Mouse (Mus musculus): ENCODE measurements at regions not wholly inside any gene's neighbourhood (a gene's known extent, or its start where the extent isn't known, plus 50 kb on each side); places are given as distances from the start of the nearest gene placed in this dataset.

- no peak for ATAC-seq
- Histone ChIP-seq H3K27ac (ENCODE audit: low read depth, low read length) (no peak overlapping the region), H3K36me3 (ENCODE audit: control insufficient read depth, insufficient read depth, low read length) (no peaks in the 10 kb centered on the region), H3K4me2 (ENCODE audit: low read length) (no peak overlapping the region), H3K9ac (ENCODE audit: low read length) (no peak overlapping the region), H3K27me3 (replicated peaks; ENCODE audit: control insufficient read depth, insufficient read depth, low read length) (no peaks in the 10 kb centered on the region), H3K4me1 (ENCODE audit: control insufficient read depth, insufficient read depth, low read length) (no peaks in the 10 kb centered on the region), H3K4me3 (ENCODE audit: low read depth, low read length) (no peak overlapping the region), H3K9me3 (replicated peaks; ENCODE audit: control insufficient read depth, low read length) (no peaks in the 10 kb centered on the region)
- 84% methylated on average over 7 of the region's 7 CpGs for WGBS
- DNase-seq (ENCODE audit: low spot score), result no peak
Measured at GRCm38 (mm10) chr14:105416964-105417363, 158.6 kb downstream of the Ndfip2 start.

GRCm38 (mm10) chr14:105404662-105405061 lies 146.3 kb downstream of the Ndfip2 start:
- 100% methylated on average over 2 of the region's 2 CpGs for WGBS
- no peaks in the 10 kb centered on the region for H3K27me3 ChIP-seq (replicated peaks; ENCODE audit: control insufficient read depth, insufficient read depth, low read length)
- no peak overlapping the region for H3K27ac ChIP-seq (ENCODE audit: low read depth, low read length)
- H3K9ac ChIP-seq (ENCODE audit: low read length), result no peak overlapping the region
- H3K36me3 ChIP-seq (ENCODE audit: control insufficient read depth, insufficient read depth, low read length), result no peaks in the 10 kb centered on the region
- ATAC-seq (no peak), DNase-seq (ENCODE audit: low spot score) (no peak)
- no peak overlapping the region for H3K4me2 ChIP-seq (ENCODE audit: low read length)
- H3K9me3 ChIP-seq (replicated peaks; ENCODE audit: control insufficient read depth, low read length), result no peaks in the 10 kb centered on the region
- H3K4me1 ChIP-seq (ENCODE audit: control insufficient read depth, insufficient read depth, low read length), result no peaks in the 10 kb centered on the region
- H3K4me3 ChIP-seq (ENCODE audit: low read depth, low read length), result no peak overlapping the region

- Histone ChIP-seq H3K27ac (ENCODE audit: low read depth, low read length) (no peak overlapping the region), H3K9ac (ENCODE audit: low read length) (no peak overlapping the region), H3K4me3 (ENCODE audit: low read depth, low read length) (no peak overlapping the region), H3K4me2 (ENCODE audit: low read length) (no peak overlapping the region), H3K4me1 (ENCODE audit: control insufficient read depth, insufficient read depth, low read length) (no peaks in the 10 kb centered on the region), H3K27me3 (replicated peaks; ENCODE audit: control insufficient read depth, insufficient read depth, low read length) (no peaks in the 10 kb centered on the region), H3K9me3 (replicated peaks; ENCODE audit: control insufficient read depth, low read length) (no peaks in the 10 kb centered on the region), H3K36me3 (ENCODE audit: control insufficient read depth, insufficient read depth, low read length) (no peaks in the 10 kb centered on the region)
- WGBS, result 92% methylated on average over 6 of the region's 6 CpGs
- ATAC-seq (no peak), DNase-seq (ENCODE audit: low spot score) (no peak)
Measured at GRCm38 (mm10) chr14:105404241-105404640, 145.9 kb downstream of the Ndfip2 start.

GRCm38 (mm10) chr14:105403256-105403655 lies 144.9 kb downstream of the Ndfip2 start:
- H3K4me2 ChIP-seq (ENCODE audit: low read length), result no peak overlapping the region
- no peaks in the 10 kb centered on the region for H3K27me3 ChIP-seq (replicated peaks; ENCODE audit: control insufficient read depth, insufficient read depth, low read length)
- H3K4me1 ChIP-seq (ENCODE audit: control insufficient read depth, insufficient read depth, low read length), result no peaks in the 10 kb centered on the region
- H3K36me3 ChIP-seq (ENCODE audit: control insufficient read depth, insufficient read depth, low read length), result no peaks in the 10 kb centered on the region
- no peak overlapping the region for H3K4me3 ChIP-seq (ENCODE audit: low read depth, low read length)
- H3K27ac ChIP-seq (ENCODE audit: low read depth, low read length), result no peak overlapping the region
- H3K9ac ChIP-seq (ENCODE audit: low read length), result no peak overlapping the region
- H3K9me3 ChIP-seq (replicated peaks; ENCODE audit: control insufficient read depth, low read length), result no peaks in the 10 kb centered on the region
- ATAC-seq (no peak), DNase-seq (ENCODE audit: low spot score) (no peak)
- 94% methylated on average over 9 of the region's 9 CpGs for WGBS

GRCm38 (mm10) chr14:105402556-105402955 lies 144.2 kb downstream of the Ndfip2 start:
- ATAC-seq (no peak), DNase-seq (ENCODE audit: low spot score) (no peak)
- no peaks in the 10 kb centered on the region for H3K9me3 ChIP-seq (replicated peaks; ENCODE audit: control insufficient read depth, low read length)

GRCm38 (mm10) chr14:105397467-105397866 lies 139.1 kb downstream of the Ndfip2 start:
- H3K4me1 ChIP-seq (ENCODE audit: control insufficient read depth, insufficient read depth, low read length), result no peaks in the 10 kb centered on the region
- no peaks in the 10 kb centered on the region for H3K36me3 ChIP-seq (ENCODE audit: control insufficient read depth, insufficient read depth, low read length)
- DNase-seq (ENCODE audit: low spot score) (peak; percentile 90), ATAC-seq (peak; percentile 80)
- H3K4me3 ChIP-seq (ENCODE audit: low read depth, low read length), result no peak overlapping the region
- no peaks in the 10 kb centered on the region for H3K9me3 ChIP-seq (replicated peaks; ENCODE audit: control insufficient read depth, low read length)
- H3K4me2 ChIP-seq (ENCODE audit: low read length), result no peak overlapping the region
- H3K9ac ChIP-seq (ENCODE audit: low read length), result no peak overlapping the region
- H3K27ac ChIP-seq (ENCODE audit: low read depth, low read length), result no peak overlapping the region
- 29% methylated on average over 8 of the region's 8 CpGs for WGBS
- no peaks in the 10 kb centered on the region for H3K27me3 ChIP-seq (replicated peaks; ENCODE audit: control insufficient read depth, insufficient read depth, low read length)

More at GRCm38 (mm10) chr14:105402556-105402955, 144.2 kb downstream of the Ndfip2 start:
- Histone ChIP-seq H3K4me2 (ENCODE audit: low read length) (no peak overlapping the region), H3K27ac (ENCODE audit: low read depth, low read length) (no peak overlapping the region), H3K9ac (ENCODE audit: low read length) (no peak overlapping the region), H3K4me3 (ENCODE audit: low read depth, low read length) (no peak overlapping the region), H3K27me3 (replicated peaks; ENCODE audit: control insufficient read depth, insufficient read depth, low read length) (no peaks in the 10 kb centered on the region), H3K4me1 (ENCODE audit: control insufficient read depth, insufficient read depth, low read length) (no peaks in the 10 kb centered on the region), H3K36me3 (ENCODE audit: control insufficient read depth, insufficient read depth, low read length) (no peaks in the 10 kb centered on the region)
- WGBS, result 97% methylated on average over 10 of the region's 10 CpGs

GRCm38 (mm10) chr14:105392079-105392813 lies 133.9 kb downstream of the Ndfip2 start:
- Histone ChIP-seq H3K4me1 (ENCODE audit: control insufficient read depth, insufficient read depth, low read length) (no peaks in the 10 kb centered on the region), H3K4me2 (ENCODE audit: low read length) (no peak overlapping the region), H3K36me3 (ENCODE audit: control insufficient read depth, insufficient read depth, low read length) (no peaks in the 10 kb centered on the region), H3K9ac (ENCODE audit: low read length) (no peak overlapping the region), H3K27ac (ENCODE audit: low read depth, low read length) (no peak overlapping the region), H3K9me3 (replicated peaks; ENCODE audit: control insufficient read depth, low read length) (no peaks in the 10 kb centered on the region), H3K4me3 (ENCODE audit: low read depth, low read length) (no peak overlapping the region), H3K27me3 (replicated peaks; ENCODE audit: control insufficient read depth, insufficient read depth, low read length) (no peaks in the 10 kb centered on the region)
- DNase-seq (ENCODE audit: low spot score), result no peak
- WGBS, result 80% methylated on average over 21 of the region's 21 CpGs
- ATAC-seq, result no peak

GRCm38 (mm10) chr14:105391430-105391829 lies 133.1 kb downstream of the Ndfip2 start:
- H3K4me1 ChIP-seq (ENCODE audit: control insufficient read depth, insufficient read depth, low read length), result no peaks in the 10 kb centered on the region
- no peak overlapping the region for H3K9ac ChIP-seq (ENCODE audit: low read length)
- H3K27ac ChIP-seq (ENCODE audit: low read depth, low read length), result no peak overlapping the region
- no peaks in the 10 kb centered on the region for H3K9me3 ChIP-seq (replicated peaks; ENCODE audit: control insufficient read depth, low read length)
- WGBS, result 87% methylated on average over 11 of the region's 11 CpGs
- no peaks in the 10 kb centered on the region for H3K36me3 ChIP-seq (ENCODE audit: control insufficient read depth, insufficient read depth, low read length)
- H3K4me2 ChIP-seq (ENCODE audit: low read length), result no peak overlapping the region
- DNase-seq (ENCODE audit: low spot score) (no peak), ATAC-seq (no peak)
- no peaks in the 10 kb centered on the region for H3K27me3 ChIP-seq (replicated peaks; ENCODE audit: control insufficient read depth, insufficient read depth, low read length)
- H3K4me3 ChIP-seq (ENCODE audit: low read depth, low read length), result no peak overlapping the region

- H3K4me3 ChIP-seq (ENCODE audit: low read depth, low read length), result no peak overlapping the region
- DNase-seq (ENCODE audit: low spot score), result no peak
- no peak overlapping the region for H3K27ac ChIP-seq (ENCODE audit: low read depth, low read length)
- H3K9me3 ChIP-seq (replicated peaks; ENCODE audit: control insufficient read depth, low read length), result no peaks in the 10 kb centered on the region
- 67% methylated on average over 4 of the region's 4 CpGs for WGBS
- no peak overlapping the region for H3K4me2 ChIP-seq (ENCODE audit: low read length)
- no peaks in the 10 kb centered on the region for H3K27me3 ChIP-seq (replicated peaks; ENCODE audit: control insufficient read depth, insufficient read depth, low read length)
- no peaks in the 10 kb centered on the region for H3K4me1 ChIP-seq (ENCODE audit: control insufficient read depth, insufficient read depth, low read length)
- no peak for ATAC-seq
- H3K9ac ChIP-seq (ENCODE audit: low read length), result no peak overlapping the region
- H3K36me3 ChIP-seq (ENCODE audit: control insufficient read depth, insufficient read depth, low read length), result no peaks in the 10 kb centered on the region
Measured at GRCm38 (mm10) chr14:105385119-105385518, 126.7 kb downstream of the Ndfip2 start.

Data from forebrain, embryonic 14.5 days (tissue).